Mouse (Mus musculus): ENCODE results near the gene Scyl2. TPM values are rescaled to one million over a fixed set of nuclear protein-coding genes. Genes with fewer than 3 reads are reported as not detected.

The Scyl2 gene
- polyA plus RNA-seq, 1 experiment, result 7.2 TPM

- Histone ChIP-seq H3K79me2 (ENCODE audit: control insufficient read depth, insufficient read depth) (no peaks in the 10 kb centered on the region), H3ac (ENCODE audit: control insufficient read depth, insufficient read length) (no peak overlapping the region), H3K27me3 (ENCODE audit: control insufficient read depth, insufficient read depth, insufficient read length) (no peaks in the 10 kb centered on the region), H3K36me3 (ENCODE audit: control insufficient read depth, insufficient read depth) (no peaks in the 10 kb centered on the region), H3K4me3 (no peak overlapping the region), H3K4me2 (ENCODE audit: low read depth) (no peak overlapping the region)
- no peak for TF ChIP-seq TCF3 (IDR thresholded peaks at IDR 0.05; ENCODE audit: insufficient read length, low read depth)
- TF ChIP-seq USF1 (IDR thresholded peaks at IDR 0.05; ENCODE audit: low read depth), result no peak
- no peak for TF ChIP-seq MYOG (IDR thresholded peaks at IDR 0.05; ENCODE audit: control insufficient read depth in 1 of 3, insufficient read depth in 1 of 3, insufficient read length in 2 of 3, low read depth in 2 of 3)
- no peak for TF ChIP-seq MYOD1 (IDR thresholded peaks at IDR 0.05; ENCODE audit: control insufficient read depth in 1 of 3, insufficient read length in 2 of 3, low read depth in 2 of 3)
- TF ChIP-seq CEBPB (IDR thresholded peaks at IDR 0.05; ENCODE audit: insufficient read depth, poor library complexity, severe bottlenecking), result no peak
- no peak for TF ChIP-seq POLR2AphosphoS2 (IDR thresholded peaks at IDR 0.05; ENCODE audit: insufficient read length, low read depth)
- TF ChIP-seq TCF12 (IDR thresholded peaks at IDR 0.05; ENCODE audit: insufficient read depth, poor library complexity, severe bottlenecking), result no peak
- TF ChIP-seq REST (IDR thresholded peaks at IDR 0.05; ENCODE audit: insufficient read depth, insufficient read length), result no peak
- TF ChIP-seq POLR2A (IDR thresholded peaks at IDR 0.05; ENCODE audit: insufficient read length, low read depth), result no peak
- no peak for TF ChIP-seq MAX (IDR thresholded peaks at IDR 0.05; ENCODE audit: low read depth)
- TF ChIP-seq E2F4 (IDR thresholded peaks at IDR 0.05; ENCODE audit: insufficient read depth), result no peak
- no peak for TF ChIP-seq SRF (IDR thresholded peaks at IDR 0.05; ENCODE audit: control insufficient read depth, insufficient read length, low read depth)
Observed at GRCm38 (mm10) chr10:89589877-89590276, 96.2 kb downstream of the Scyl2 start.

Other genes starting within 250 kb of the Scyl2 start
- gene Gas2l3, start 242.3 kb downstream of the Scyl2 start, polyA plus RNA-seq (2012; fragmentation: generic; extraction: Trizol), result 2.6 TPM
- gene Nr1h4, start 152.7 kb downstream of the Scyl2 start, polyA plus RNA-seq (2012; fragmentation: generic; extraction: Trizol), result not detected
- gene Slc17a8, start 65.0 kb downstream of the Scyl2 start, polyA plus RNA-seq (2012; fragmentation: generic; extraction: Trizol), result not detected
- 4.5 TPM for gene Actr6, start 46.0 kb upstream of the Scyl2 start, polyA plus RNA-seq (2012; fragmentation: generic; extraction: Trizol)
- gene Uhrf1bp1l, start 58.7 kb upstream of the Scyl2 start, polyA plus RNA-seq (2012; fragmentation: generic; extraction: Trizol), result 16.0 TPM
- gene Anks1b, start 187.2 kb upstream of the Scyl2 start, polyA plus RNA-seq (2012; fragmentation: generic; extraction: Trizol), result 0.13 TPM